Mouse (Mus musculus) ES-E14 (cell line): ENCODE measurements around the gene Tapt1.

Source experiments
- CHD2 ChIP-seq: IDR thresholded peaks from 2 replicates; pipeline ENCODE4 v1.6.1; 2014; ENCODE audit warnings: mild to moderate bottlenecking, low read depth, low read length, inconsistent platforms
- HCFC1 ChIP-seq: IDR thresholded peaks from 2 replicates; pipeline ENCODE4 v1.6.1; 2012; ENCODE audit warnings: low read length, inconsistent platforms, borderline replicate concordance; ENCODE audit not compliant: insufficient read depth

DNA sequence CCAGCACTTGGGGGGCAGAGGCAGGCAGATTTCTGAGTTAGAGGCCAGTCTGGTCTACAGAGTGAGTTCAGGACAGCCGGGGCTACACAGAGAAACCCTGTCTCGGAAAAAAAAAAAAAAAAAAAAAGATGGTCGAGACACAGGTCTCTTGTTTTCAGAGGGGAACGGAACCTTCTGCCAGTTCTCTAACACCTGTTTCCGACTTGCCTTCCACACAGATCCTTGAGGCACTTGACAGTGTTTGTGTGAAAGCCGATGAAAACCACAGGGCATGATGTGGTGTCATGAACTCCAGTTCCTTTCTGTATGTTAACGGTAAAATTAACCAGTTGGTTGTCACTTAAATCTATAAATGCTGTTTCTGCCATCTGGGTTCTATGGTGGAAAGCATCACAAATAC, 6.0 kb downstream of the Tapt1 start:
- TF ChIP-seq CHD2 (no peak), HCFC1 (no peak)
